Mouse (Mus musculus): Measurements from ENCODE around the gene Lrrc23. TPM values are rescaled to one million over a fixed set of nuclear protein-coding genes. Genes with fewer than 3 reads are reported as not detected.
A peak's percentile ranks its signal among the peaks of the same experiment; 100 is the strongest.
"Not testable (repeated sequence)": the region's sequence is repeated elsewhere in the genome, so short reads cannot be mapped to it uniquely, and the experiment has no call there.

The Lrrc23 gene
- polyA plus RNA-seq, 1 experiment from 2014 or later: 4.8 TPM

- Histone ChIP-seq H3K36me3 (replicated peaks) (peaks cover 12% of the 10 kb centered on the region; the same call in 1 of the 2 replicates), H3K27ac (peak overlapping the region; percentile 84), H3K4me2 (peak overlapping the region; percentile 87), H3K9me3 (no peaks in the 10 kb centered on the region), H3K27me3 (replicated peaks) (no peaks in the 10 kb centered on the region), H3K9ac (peak overlapping the region; percentile 63), H3K4me3 (peak overlapping the region; percentile 59), H3K4me1 (peaks cover 39% of the 10 kb centered on the region)
- no peak for ATAC-seq (replicated peaks)
- 18% methylated on average over 9 of the region's 9 CpGs for WGBS
These were observed 33.3 kb upstream of the Lrrc23 start for GRCm38 (mm10) chr6:124812848-124813247.

GRCm38 (mm10) chr6:124811701-124812560 lies 32.4 kb upstream of the Lrrc23 start:
- Histone ChIP-seq H3K27me3 (replicated peaks) (no peaks in the 10 kb centered on the region), H3K9ac (no peak overlapping the region), H3K36me3 (replicated peaks) (peaks cover 4% of the 10 kb centered on the region; the same call in 1 of the 2 replicates), H3K27ac (no peak overlapping the region), H3K4me3 (peak overlapping the region; percentile 59; the same call in 1 of the 2 replicates), H3K4me1 (peaks cover 39% of the 10 kb centered on the region), H3K9me3 (no peaks in the 10 kb centered on the region), H3K4me2 (peak overlapping the region; percentile 87)
- no peak for ATAC-seq (replicated peaks)
- 84% methylated on average over 24 of the region's 24 CpGs for WGBS

GRCm38 (mm10) chr6:124811403-124811665 lies 31.8 kb upstream of the Lrrc23 start:
- no peaks in the 10 kb centered on the region for H3K27me3 ChIP-seq (replicated peaks)
- 0 out of 2 replicates have a peak, but pooled peaks cover 4% of the 10 kb centered on the region for H3K36me3 ChIP-seq (replicated peaks)
- no peak overlapping the region for H3K27ac ChIP-seq
- no peaks in the 10 kb centered on the region for H3K9me3 ChIP-seq
- WGBS: 86% methylated on average over 4 of the region's 4 CpGs
- ATAC-seq (replicated peaks): no peak
- H3K9ac ChIP-seq: no peak overlapping the region
- H3K4me3 ChIP-seq: no peak overlapping the region
- H3K4me1 ChIP-seq: peaks cover 44% of the 10 kb centered on the region
- H3K4me2 ChIP-seq: no peak overlapping the region

- WGBS: 83% methylated on average over 11 of the region's 11 CpGs
- not testable (repeated sequence) for H3K27me3 ChIP-seq (replicated peaks); H3K9me3 ChIP-seq; H3K27ac ChIP-seq; H3K9ac ChIP-seq; ATAC-seq (replicated peaks); H3K36me3 ChIP-seq (replicated peaks); H3K4me3 ChIP-seq; H3K4me2 ChIP-seq
- peaks cover 49% of the 10 kb centered on the region for H3K4me1 ChIP-seq
These were observed 31.3 kb upstream of the Lrrc23 start for GRCm38 (mm10) chr6:124810566-124811402.

- Histone ChIP-seq H3K9ac (peak overlapping the region; percentile 21), H3K4me1 (peaks cover 55% of the 10 kb centered on the region)
These were observed 30.4 kb upstream of the Lrrc23 start for GRCm38 (mm10) chr6:124809775-124810538.

GRCm38 (mm10) chr6:124809052-124809774 lies 29.7 kb upstream of the Lrrc23 start:
- Histone ChIP-seq H3K36me3 (replicated peaks) (0 out of 2 replicates have a peak, but pooled peaks cover 4% of the 10 kb centered on the region), H3K9me3 (no peaks in the 10 kb centered on the region), H3K27ac (peak overlapping the region; percentile 67), H3K4me3 (peak overlapping the region; percentile 43), H3K27me3 (replicated peaks) (no peaks in the 10 kb centered on the region), H3K9ac (peak overlapping the region; percentile 21), H3K4me1 (peaks cover 51% of the 10 kb centered on the region), H3K4me2 (peak overlapping the region; percentile 83)
- under 1% methylated on average over 35 of the region's 35 CpGs for WGBS
- 0 out of 2 replicates have a peak, but pooled peaks have one; percentile 1 for ATAC-seq (replicated peaks)

More at GRCm38 (mm10) chr6:124809775-124810538, 30.4 kb upstream of the Lrrc23 start:
- H3K4me3 ChIP-seq: peak overlapping the region; percentile 43
- peak overlapping the region; percentile 83 for H3K4me2 ChIP-seq
- no peaks in the 10 kb centered on the region for H3K27me3 ChIP-seq (replicated peaks)
- H3K36me3 ChIP-seq (replicated peaks): 0 out of 2 replicates have a peak, but pooled peaks cover 4% of the 10 kb centered on the region
- ATAC-seq (replicated peaks): no peak
- H3K27ac ChIP-seq: peak overlapping the region; percentile 67; the same call in 1 of the 2 replicates
- no peaks in the 10 kb centered on the region for H3K9me3 ChIP-seq
- 39% methylated on average over 14 of the region's 14 CpGs for WGBS

GRCm38 (mm10) chr6:124808358-124809012 lies 29.0 kb upstream of the Lrrc23 start, which contains the start of gene Spsb2:
TSS of gene Spsb2 (plus strand) at chr6:124808661.
- Histone ChIP-seq H3K9me3 (no peaks in the 10 kb centered on the region), H3K36me3 (replicated peaks) (0 out of 2 replicates have a peak, but pooled peaks cover 4% of the 10 kb centered on the region), H3K4me3 (peak within 1 kb of the TSS; percentile 43), H3K4me2 (peak within 1 kb of the TSS; percentile 83), H3K27me3 (replicated peaks) (no peaks in the 10 kb centered on the region), H3K4me1 (peaks cover 49% of the 10 kb centered on the region), H3K27ac (peak within 1 kb of the TSS; percentile 67), H3K9ac (peak within 1 kb of the TSS; percentile 21)
- peak; percentile 7; the same call in 1 of the 2 replicates for ATAC-seq (replicated peaks)
- 4% methylated on average over 29 of the region's 29 CpGs for WGBS

- WGBS: 84% methylated on average over 6 of the region's 6 CpGs
- Histone ChIP-seq H3K36me3 (replicated peaks) (0 out of 2 replicates have a peak, but pooled peaks cover 4% of the 10 kb centered on the region), H3K4me2 (peak overlapping the region; percentile 83), H3K9ac (no peak overlapping the region), H3K9me3 (no peaks in the 10 kb centered on the region), H3K4me1 (peaks cover 47% of the 10 kb centered on the region), H3K27ac (0 out of 2 replicates have a peak overlapping the region, but pooled peaks have one; percentile 35), H3K27me3 (replicated peaks) (no peaks in the 10 kb centered on the region), H3K4me3 (peak overlapping the region; percentile 43; the same call in 1 of the 2 replicates)
- no peak for ATAC-seq (replicated peaks)
These were observed 28.4 kb upstream of the Lrrc23 start for GRCm38 (mm10) chr6:124807986-124808357.

GRCm38 (mm10) chr6:124807366-124807765 lies 27.8 kb upstream of the Lrrc23 start:
- WGBS: 90% methylated on average over 4 of the region's 4 CpGs
- Histone ChIP-seq H3K4me1 (peaks cover 41% of the 10 kb centered on the region), H3K4me2 (no peak overlapping the region)

GRCm38 (mm10) chr6:124806446-124807140 lies 27.1 kb upstream of the Lrrc23 start:
- Histone ChIP-seq H3K4me3 (peak overlapping the region; percentile 40; the same call in 1 of the 2 replicates), H3K27me3 (replicated peaks) (no peaks in the 10 kb centered on the region), H3K27ac (peak overlapping the region; percentile 79), H3K9me3 (no peaks in the 10 kb centered on the region), H3K4me2 (peak overlapping the region; percentile 69), H3K9ac (no peak overlapping the region), H3K4me1 (peaks cover 33% of the 10 kb centered on the region), H3K36me3 (replicated peaks) (no peaks in the 10 kb centered on the region)
- ATAC-seq (replicated peaks): no peak
- 73% methylated on average over 7 of the region's 7 CpGs for WGBS

More at GRCm38 (mm10) chr6:124807366-124807765, 27.8 kb upstream of the Lrrc23 start:
- no peak overlapping the region for H3K4me3 ChIP-seq
- no peaks in the 10 kb centered on the region for H3K27me3 ChIP-seq (replicated peaks)
- H3K27ac ChIP-seq: no peak overlapping the region
- H3K9me3 ChIP-seq: no peaks in the 10 kb centered on the region
- H3K9ac ChIP-seq: no peak overlapping the region
- ATAC-seq (replicated peaks): no peak
- 0 out of 2 replicates have a peak, but pooled peaks cover 4% of the 10 kb centered on the region for H3K36me3 ChIP-seq (replicated peaks)
